Mouse (Mus musculus) neural tube, embryonic 14.5 days (tissue): ENCODE measurements at regions not wholly inside any gene's neighbourhood (a gene's known extent, or its start where the extent isn't known, plus 50 kb on each side); places are given as distances from the start of the nearest gene placed in this dataset.

ENCODE experiments used
- ATAC-seq: fragments of 200-750 bp; cut with Nextera tagmentation; 2 replicates; pipeline ENCODE4 v1.8.0; 2017; ENCODE audit warnings: low read depth, mild to moderate bottlenecking, moderate TSS enrichment, moderate library complexity
- H3K27ac ChIP-seq: fragments of 300-500 bp; sonication (generic); 2 replicates; pipeline ENCODE4 v1.5.1; 2014; ENCODE audit warnings: low read depth, mild to moderate bottlenecking, control low read depth, low read length, moderate library complexity, mixed read lengths
- H3K27me3 ChIP-seq: fragments of 300-500 bp; sonication (generic); 2 replicates; pipeline ENCODE4 v1.6.1; 2014; ENCODE audit warnings: low read length; ENCODE audit not compliant: control insufficient read depth, insufficient read depth
- H3K36me3 ChIP-seq: fragments of 300-500 bp; sonication (generic); 2 replicates; pipeline ENCODE4 v1.6.1; 2014; ENCODE audit warnings: low read length, mixed read lengths; ENCODE audit not compliant: control insufficient read depth, insufficient read depth
- H3K4me1 ChIP-seq: fragments of 300-500 bp; sonication (generic); 2 replicates; pipeline ENCODE4 v1.6.1; 2014; ENCODE audit warnings: low read length; ENCODE audit not compliant: control insufficient read depth, insufficient read depth
- H3K4me2 ChIP-seq: fragments of 300-500 bp; sonication (generic); 2 replicates; pipeline ENCODE4 v1.6.1; 2014; ENCODE audit warnings: mild to moderate bottlenecking, low read depth, low read length, control low read depth
- H3K4me3 ChIP-seq: fragments of 300-500 bp; sonication (generic); 2 replicates; pipeline ENCODE4 v1.5.1; 2014; ENCODE audit warnings: low read depth, low read length, control low read depth, mixed read lengths
- H3K9ac ChIP-seq: fragments of 300-500 bp; sonication (generic); replicated peaks from 2 replicates; pipeline ENCODE4 v1.6.1; 2014; ENCODE audit warnings: low read depth, mild to moderate bottlenecking, control low read depth, low read length, mixed read lengths
- H3K9me3 ChIP-seq: fragments of 300-500 bp; sonication (generic); 2 replicates; pipeline ENCODE4 v1.6.1; 2016; ENCODE audit warnings: low read length; ENCODE audit not compliant: control insufficient read depth
- WGBS: fragments of 180-500 bp; shearing (Covaris S2); extraction: QIAGEN DNeasy Blood & Tissue Kit; methylation state at CpG from one replicate; pipeline ENCODE4 v1.1.7; 2014; 5-methylcytosine and 5-hydroxymethylcytosine counted together

DNA sequence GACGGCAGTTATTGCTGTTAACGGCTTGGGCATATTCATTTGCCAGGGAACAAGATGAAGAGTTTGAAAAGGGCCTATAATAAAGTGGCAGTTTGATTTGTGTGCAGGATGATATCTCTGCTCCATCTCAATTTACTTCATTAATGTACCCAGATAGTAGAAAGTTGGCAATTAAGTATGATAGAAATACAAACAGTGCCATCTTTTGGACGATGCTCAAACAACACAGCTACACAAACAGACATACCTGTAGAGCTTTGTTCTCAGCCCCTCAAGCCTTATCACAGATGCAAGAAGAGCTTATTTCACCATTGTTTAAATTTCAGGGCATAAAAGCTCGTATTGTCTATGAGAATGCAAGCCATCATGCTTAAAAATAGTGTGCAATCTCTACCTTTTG, 82.2 kb downstream of the Tnfsf11 start:
- H3K27me3 ChIP-seq: no peaks in the 10 kb centered on the region
- H3K4me1 ChIP-seq: no peaks in the 10 kb centered on the region
- no peak overlapping the region for H3K27ac ChIP-seq
- H3K36me3 ChIP-seq: no peaks in the 10 kb centered on the region
- no peak for ATAC-seq
- H3K9me3 ChIP-seq: no peaks in the 10 kb centered on the region
- 71% methylated on average over 4 of the region's 4 CpGs for WGBS
- H3K4me3 ChIP-seq: no peak overlapping the region
- no peak overlapping the region for H3K9ac ChIP-seq
- no peak overlapping the region for H3K4me2 ChIP-seq

DNA sequence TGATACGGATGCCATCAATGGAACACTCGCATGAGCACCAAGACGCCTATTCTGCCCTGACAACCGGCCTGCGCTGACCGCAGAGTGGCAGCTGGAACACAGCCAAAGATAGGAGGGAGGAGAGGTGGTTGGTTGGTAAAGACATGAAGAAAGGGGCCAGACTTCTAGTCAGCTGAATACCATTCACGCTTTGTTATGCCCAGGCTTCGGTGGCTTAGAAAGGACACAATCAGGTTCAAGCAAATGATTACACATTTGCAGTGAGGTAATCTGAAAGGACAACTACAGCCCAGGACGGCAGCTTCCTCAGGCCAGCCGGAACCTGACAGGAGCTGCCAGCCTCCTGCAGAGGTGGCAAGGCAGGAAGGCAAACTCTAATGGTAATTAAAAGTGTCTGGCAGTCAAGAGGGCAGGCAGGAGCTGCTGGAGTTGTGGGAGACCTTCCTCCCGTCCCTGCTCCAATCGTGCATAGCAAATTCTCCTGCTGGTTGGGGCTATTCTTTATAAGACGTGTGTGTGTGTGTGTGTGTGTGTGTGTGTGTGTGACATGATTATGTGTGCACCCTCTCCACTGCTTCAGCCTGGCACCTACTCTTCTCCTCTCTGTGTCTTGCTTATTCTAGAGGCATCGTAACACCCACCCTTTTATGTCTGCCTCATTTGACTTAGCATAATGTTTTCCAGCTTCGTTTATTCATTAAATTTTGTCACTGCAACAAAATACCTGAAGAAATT, 91.4 kb downstream of the Tnfsf11 start:
- WGBS: 24% methylated on average over 15 of the region's 15 CpGs
- no peak overlapping the region for H3K9ac ChIP-seq
- H3K27ac ChIP-seq: no peak overlapping the region
- H3K4me1 ChIP-seq: no peaks in the 10 kb centered on the region
- H3K4me2 ChIP-seq: no peak overlapping the region
- H3K36me3 ChIP-seq: no peaks in the 10 kb centered on the region
- no peaks in the 10 kb centered on the region for H3K9me3 ChIP-seq
- peak; percentile 44; the same call in 1 of the 2 replicates for ATAC-seq
- no peaks in the 10 kb centered on the region for H3K27me3 ChIP-seq
- no peak overlapping the region for H3K4me3 ChIP-seq

DNA sequence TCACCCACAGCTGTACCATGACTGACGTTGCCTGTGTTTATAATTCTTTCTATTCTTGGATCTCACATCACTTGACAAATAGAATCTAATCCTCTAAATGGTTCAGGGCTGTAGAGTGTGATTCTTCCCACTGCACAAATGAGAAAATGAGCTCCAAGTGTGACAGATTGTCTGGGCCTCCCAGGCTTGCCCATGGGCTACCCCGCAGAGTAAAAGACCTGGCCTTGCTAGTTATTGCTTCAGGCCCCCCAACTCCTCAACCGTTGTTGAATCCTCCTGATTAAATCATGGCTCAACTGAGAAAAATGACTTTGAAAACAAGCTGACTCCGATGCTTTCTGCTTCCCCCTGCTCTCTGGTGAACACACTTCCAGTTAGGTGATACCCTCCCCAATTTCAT, 92.4 kb downstream of the Tnfsf11 start:
- 63% methylated on average over 4 of the region's 4 CpGs for WGBS

DNA sequence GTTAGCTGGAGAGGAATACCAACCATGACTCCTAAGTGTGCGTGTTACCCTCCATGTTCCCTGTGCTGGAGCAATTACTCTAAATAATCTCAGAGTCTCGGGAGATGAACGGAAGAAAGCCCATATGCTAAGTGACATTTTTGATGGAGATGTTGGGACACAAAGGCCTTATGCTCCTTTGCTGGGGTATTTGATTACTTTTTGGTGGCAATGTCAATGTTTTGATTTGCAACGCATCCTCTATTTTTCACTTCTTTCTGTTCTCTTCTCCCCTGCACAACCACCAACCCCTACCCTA, 103.3 kb downstream of the Tnfsf11 start:
- Histone ChIP-seq H3K9ac (no peak overlapping the region), H3K4me1 (no peaks in the 10 kb centered on the region), H3K27me3 (no peaks in the 10 kb centered on the region), H3K27ac (peak overlapping the region; percentile 66; the same call in 1 of the 2 replicates), H3K4me2 (no peak overlapping the region), H3K9me3 (no peaks in the 10 kb centered on the region), H3K36me3 (no peaks in the 10 kb centered on the region), H3K4me3 (no peak overlapping the region)
- ATAC-seq: no peak
- WGBS: 90% methylated on average over 4 of the region's 4 CpGs

More for the DNA sequence above, 92.4 kb downstream of the Tnfsf11 start:
- Histone ChIP-seq H3K36me3 (no peaks in the 10 kb centered on the region), H3K4me2 (no peak overlapping the region), H3K27me3 (no peaks in the 10 kb centered on the region), H3K27ac (no peak overlapping the region), H3K9ac (no peak overlapping the region), H3K4me3 (no peak overlapping the region), H3K4me1 (no peaks in the 10 kb centered on the region), H3K9me3 (no peaks in the 10 kb centered on the region)
- ATAC-seq: no peak

DNA sequence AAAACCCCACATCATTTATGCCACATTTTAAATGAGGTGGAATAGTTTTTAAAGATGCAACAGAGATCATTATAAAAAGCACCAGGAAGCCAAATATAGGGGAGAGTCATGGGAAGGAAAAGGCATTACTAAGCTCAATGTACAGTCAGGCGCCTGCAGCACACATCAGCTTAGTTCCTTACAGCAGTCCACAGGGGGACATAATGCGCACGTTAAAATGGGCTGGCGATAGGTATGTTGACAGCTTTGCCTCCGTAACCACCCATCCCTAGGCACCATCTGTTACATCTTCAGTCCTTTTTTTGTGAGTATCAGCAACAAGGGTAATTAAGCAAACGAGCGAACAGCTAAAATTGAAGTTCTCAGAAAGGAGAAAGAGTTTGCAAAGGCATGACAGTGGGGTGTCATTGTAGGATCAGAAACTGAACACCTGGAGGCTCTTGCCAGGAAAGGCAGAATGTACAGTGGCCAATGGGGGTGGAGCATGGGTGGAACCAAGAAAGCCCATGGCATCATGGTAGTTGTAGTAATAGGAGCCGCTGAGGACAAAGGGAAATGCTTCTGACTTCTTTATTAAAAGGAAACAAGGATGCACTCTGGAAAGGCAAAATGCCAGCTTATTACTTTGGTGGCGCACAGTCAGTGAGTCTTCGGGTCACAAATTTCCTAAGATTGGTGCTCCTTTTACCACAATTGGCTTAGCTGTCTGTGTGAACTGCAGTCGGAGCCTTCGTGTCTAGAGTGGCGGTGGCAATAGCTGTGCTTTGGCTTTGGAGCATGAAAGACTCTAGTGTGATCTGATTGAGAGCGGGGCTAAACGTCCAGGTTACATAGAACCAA, 103.9 kb downstream of the Tnfsf11 start:
- H3K9me3 ChIP-seq: no peaks in the 10 kb centered on the region
- 64% methylated on average over 15 of the region's 15 CpGs for WGBS
- ATAC-seq: peak; percentile 95

DNA sequence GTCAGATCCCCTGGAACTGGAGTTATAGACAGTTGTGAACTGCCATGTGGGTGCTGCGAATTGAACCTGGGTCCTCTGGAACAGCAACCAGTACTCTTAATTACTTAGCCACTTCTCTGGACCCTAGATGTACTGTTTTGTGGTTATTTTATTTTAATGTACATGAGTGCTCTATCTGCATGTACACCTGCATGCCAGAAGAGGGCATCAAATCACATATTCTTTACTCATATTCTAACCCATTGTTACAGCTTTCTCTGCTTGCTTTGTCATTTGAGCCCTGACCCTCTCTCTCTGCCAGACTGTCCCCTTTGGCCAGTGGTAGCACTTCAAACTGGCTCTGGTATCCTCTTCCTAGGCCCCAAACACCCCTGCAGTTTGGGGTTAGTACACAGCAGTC, 105.1 kb downstream of the Tnfsf11 start:
- H3K36me3 ChIP-seq: no peaks in the 10 kb centered on the region
- no peaks in the 10 kb centered on the region for H3K4me1 ChIP-seq
- H3K27me3 ChIP-seq: no peaks in the 10 kb centered on the region
- H3K4me3 ChIP-seq: no peak overlapping the region
- no peaks in the 10 kb centered on the region for H3K9me3 ChIP-seq
- H3K4me2 ChIP-seq: no peak overlapping the region
- no peak overlapping the region for H3K9ac ChIP-seq
- WGBS: 91% methylated on average over 1 of the region's 1 CpGs
- no peak overlapping the region for H3K27ac ChIP-seq
- 0 out of 2 replicates have a peak, but pooled peaks have one; percentile 42 for ATAC-seq

More for the DNA sequence above, 103.9 kb downstream of the Tnfsf11 start:
- Histone ChIP-seq H3K4me2 (peak overlapping the region; percentile 28; the same call in 1 of the 2 replicates), H3K9ac (no peak overlapping the region), H3K4me1 (no peaks in the 10 kb centered on the region), H3K27me3 (no peaks in the 10 kb centered on the region), H3K27ac (peak overlapping the region; percentile 66; the same call in 1 of the 2 replicates), H3K4me3 (peak overlapping the region; percentile 9; the same call in 1 of the 2 replicates), H3K36me3 (no peaks in the 10 kb centered on the region)

GRCm38 (mm10) chr14:78197483-78197882, 108.7 kb upstream of the Fam216b start:
- H3K36me3 ChIP-seq: no peaks in the 10 kb centered on the region
- no peak overlapping the region for H3K4me2 ChIP-seq
- no peak overlapping the region for H3K27ac ChIP-seq
- H3K4me3 ChIP-seq: no peak overlapping the region
- no peak overlapping the region for H3K9ac ChIP-seq
- no peaks in the 10 kb centered on the region for H3K27me3 ChIP-seq
- no peaks in the 10 kb centered on the region for H3K9me3 ChIP-seq
- ATAC-seq: no peak
- no peaks in the 10 kb centered on the region for H3K4me1 ChIP-seq
- WGBS: 75% methylated on average over 2 of the region's 2 CpGs

- Histone ChIP-seq H3K4me2 (no peak overlapping the region), H3K36me3 (no peaks in the 10 kb centered on the region), H3K4me3 (no peak overlapping the region), H3K9ac (no peak overlapping the region), H3K9me3 (no peaks in the 10 kb centered on the region), H3K27ac (no peak overlapping the region), H3K4me1 (no peaks in the 10 kb centered on the region), H3K27me3 (no peaks in the 10 kb centered on the region)
- no peak for ATAC-seq
- 57% methylated on average over 6 of the region's 6 CpGs for WGBS
These were observed 90.8 kb upstream of the Fam216b start for GRCm38 (mm10) chr14:78179576-78179975.

DNA sequence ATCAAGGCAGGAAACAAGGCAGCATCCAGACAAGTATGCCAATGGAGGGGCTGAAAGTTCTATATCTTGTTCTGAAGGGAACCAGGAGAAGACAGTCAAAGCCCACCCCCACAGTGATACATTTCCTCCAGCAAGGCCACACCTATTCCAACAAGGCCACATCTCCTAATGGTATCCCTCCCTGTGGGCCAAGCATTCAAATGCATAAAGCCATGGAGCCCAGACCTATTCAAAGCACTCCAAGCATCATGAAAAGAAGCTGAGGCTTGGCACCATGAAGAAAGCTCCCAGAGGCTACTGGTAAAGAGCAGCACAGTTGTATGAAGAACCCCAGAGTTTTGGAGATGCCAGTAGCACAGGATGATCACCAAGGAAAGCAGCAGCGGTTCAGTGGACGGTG, 84.6 kb upstream of the Fam216b start:
- 93% methylated on average over 2 of the region's 2 CpGs for WGBS

More for the DNA sequence above, 84.6 kb upstream of the Fam216b start:
- no peak overlapping the region for H3K4me3 ChIP-seq
- no peaks in the 10 kb centered on the region for H3K27me3 ChIP-seq
- no peaks in the 10 kb centered on the region for H3K9me3 ChIP-seq
- H3K4me1 ChIP-seq: no peaks in the 10 kb centered on the region
- no peak for ATAC-seq
- H3K4me2 ChIP-seq: no peak overlapping the region
- no peak overlapping the region for H3K27ac ChIP-seq
- no peaks in the 10 kb centered on the region for H3K36me3 ChIP-seq
- H3K9ac ChIP-seq: no peak overlapping the region
